In the genomic region with DNA sequence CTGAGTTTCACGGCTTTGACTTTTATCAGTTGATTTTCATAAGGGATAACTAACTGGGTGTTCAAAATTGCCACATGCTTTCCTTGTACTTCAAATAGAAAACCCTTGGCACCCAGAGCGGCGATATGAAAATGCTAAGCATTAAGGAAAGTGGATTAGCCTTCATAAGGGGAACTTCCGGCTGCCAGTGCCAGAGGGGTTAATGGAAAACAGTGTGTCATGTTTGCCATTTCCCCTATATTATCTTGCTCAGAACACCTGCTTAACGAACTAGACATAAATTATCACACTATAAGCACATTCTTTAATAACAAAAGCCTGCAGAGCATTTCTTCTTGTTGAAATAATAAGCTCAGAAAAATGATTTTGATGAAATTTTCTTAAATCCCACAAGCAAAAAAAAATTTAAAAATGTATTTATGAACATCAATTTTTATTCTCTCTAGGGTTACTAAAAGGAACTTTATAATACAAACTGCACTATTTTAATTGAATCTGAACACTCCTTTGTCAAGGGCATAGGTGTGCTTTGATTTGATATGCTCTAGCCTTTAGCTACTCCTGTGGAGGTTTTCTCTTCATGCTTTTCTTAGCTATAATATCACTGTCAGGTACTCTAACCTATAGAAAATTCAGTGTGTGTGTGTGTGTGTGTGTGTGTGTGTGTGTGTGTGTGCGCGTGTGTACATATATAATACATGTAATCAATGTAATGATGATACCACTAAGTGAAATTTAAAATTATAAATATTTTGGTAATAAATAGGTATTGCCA, we compare ENCODE assay signal across 20 mouse cellular contexts.
DNase-seq lines count a peak whose midpoint lies in the region; ATAC-seq and TF ChIP-seq lines count a peak whose summit lies in the region.
"Had no signal": no experiment of that assay in that cellular context is flagged by ENCODE, and none has a peak within 500 bp of the region (broad histone marks: within the 10 kb centered on the region; RNA-seq: fewer than 3 reads in every experiment).

No protein-coding gene starts in this region.

- H3K4me3 ChIP-seq in midbrain, embryonic 13.5 days (replicated peaks): no peak overlapping the region
- no peak overlapping the region for H3K4me3 ChIP-seq in midbrain, embryonic 11.5 days (ENCODE audit: low read depth, low read length)
- H3K4me3 ChIP-seq in MEL (ENCODE audit: control insufficient read depth in 1 of 2, insufficient read depth in 1 of 2, low read depth in 2 of 2, low read length in 2 of 2): no peak overlapping the region
- H3K4me3 ChIP-seq in midbrain, embryonic 16.5 days (ENCODE audit: low read depth, low read length): no peak overlapping the region
- H3K4me3 ChIP-seq: embryonic facial prominence, embryonic 13.5 days; forebrain, embryonic 12.5 days; gastrocnemius, adult 2 months; heart, embryonic 12.5 days; hindbrain, embryonic 12.5 days had no signal

- no peaks in the 10 kb centered on the region for H3K36me3 ChIP-seq in midbrain, embryonic 13.5 days
- no peaks in the 10 kb centered on the region for H3K36me3 ChIP-seq in midbrain, embryonic 11.5 days (ENCODE audit: control insufficient read depth, insufficient read depth, low read length)
- no peaks in the 10 kb centered on the region for H3K36me3 ChIP-seq in MEL (ENCODE audit: control insufficient read depth in 1 of 2, insufficient read depth in 2 of 2, low read length in 2 of 2)
- H3K36me3 ChIP-seq in midbrain, embryonic 16.5 days (ENCODE audit: control insufficient read depth, insufficient read depth, low read length): no peaks in the 10 kb centered on the region
- H3K36me3 ChIP-seq: embryonic facial prominence, embryonic 13.5 days; forebrain, embryonic 12.5 days; heart, embryonic 12.5 days; hindbrain, embryonic 12.5 days had no signal

- TF ChIP-seq EP300 in MEL (IDR thresholded peaks at IDR 0.05; ENCODE audit: low read depth in 1 of 2, low read length in 2 of 2): peak in 1 of 2 experiments; percentile 50; a peak in 2 of 4 replicates

- H3K27ac ChIP-seq in midbrain, embryonic 13.5 days: no peak overlapping the region
- no peak overlapping the region for H3K27ac ChIP-seq in midbrain, embryonic 11.5 days (ENCODE audit: low read depth, low read length)
- no peak overlapping the region for H3K27ac ChIP-seq in MEL (ENCODE audit: control insufficient read depth, low read depth, low read length)
- no peak overlapping the region for H3K27ac ChIP-seq in midbrain, embryonic 16.5 days (ENCODE audit: low read length)
- H3K27ac ChIP-seq: embryonic facial prominence, embryonic 13.5 days; forebrain, embryonic 12.5 days; gastrocnemius, adult 2 months; hindbrain, embryonic 12.5 days had no signal

- no peak for TF ChIP-seq CTCF in MEL (IDR thresholded peaks at IDR 0.05 in 2 of 3, conservative IDR thresholded peaks at IDR 0.05 in 1 of 3; ENCODE audit: control insufficient read depth in 1 of 3, insufficient read depth in 1 of 3, low read depth in 2 of 3, low read length in 3 of 3, poor library complexity in 1 of 3, severe bottlenecking in 1 of 3)

- no peak for TF ChIP-seq POLR2A in MEL (IDR thresholded peaks at IDR 0.05; ENCODE audit: control insufficient read depth in 1 of 2, insufficient read depth in 1 of 2, low read depth in 1 of 2, low read length in 2 of 2, poor library complexity in 1 of 2)

- no peak overlapping the region for H3K9ac ChIP-seq in midbrain, embryonic 13.5 days (replicated peaks)
- H3K9ac ChIP-seq in midbrain, embryonic 11.5 days (ENCODE audit: low read length): no peak overlapping the region
- no peak overlapping the region for H3K9ac ChIP-seq in MEL (ENCODE audit: control insufficient read depth, low read depth, low read length, poor library complexity, severe bottlenecking)
- no peak overlapping the region for H3K9ac ChIP-seq in midbrain, embryonic 16.5 days (ENCODE audit: low read depth, low read length)
- H3K9ac ChIP-seq: embryonic facial prominence, embryonic 13.5 days; forebrain, embryonic 12.5 days; heart, embryonic 12.5 days; hindbrain, embryonic 12.5 days had no signal

- no peak for DNase-seq in midbrain, embryonic 11.5 days (ENCODE audit: low spot score, missing footprints)
- DNase-seq in MEL (ENCODE audit: low read depth, low spot score): peak; percentile 7
- no peak for DNase-seq in frontal cortex, postnatal 10 days (ENCODE audit: low spot score in 2 of 2)
- no peak for DNase-seq in liver
- DNase-seq: adrenal gland, adult 8-10 months; adrenal gland, postnatal 36 days; cerebellum, adult 11-12 months; cerebellum, adult 9-10 months; cerebellum, postnatal 25 days; gastrocnemius, adult 2 months; gastrocnemius, postnatal 25 days had no signal

- ATAC-seq in midbrain, embryonic 13.5 days: peak; percentile 55; the same call in 1 of the 2 replicates
- no peak for ATAC-seq in midbrain, embryonic 11.5 days (ENCODE audit: low FRiP score)
- peak; percentile 97 for ATAC-seq in common myeloid progenitor, adult 5-6 weeks (replicated peaks; ENCODE audit: low read depth, poor library complexity, severe bottlenecking)
- ATAC-seq in midbrain, embryonic 16.5 days: peak; percentile 68
- ATAC-seq: forebrain, embryonic 16.5 days; hindbrain, embryonic 16.5 days had no signal

- no peak overlapping the region for H3K4me2 ChIP-seq in midbrain, embryonic 13.5 days (replicated peaks)
- H3K4me2 ChIP-seq in midbrain, embryonic 11.5 days: no peak overlapping the region
- no peak overlapping the region for H3K4me2 ChIP-seq in midbrain, embryonic 16.5 days (ENCODE audit: low read length)
- H3K4me2 ChIP-seq: embryonic facial prominence, embryonic 13.5 days; forebrain, embryonic 12.5 days; heart, embryonic 12.5 days; hindbrain, embryonic 12.5 days had no signal

- H3K27me3 ChIP-seq in midbrain, embryonic 13.5 days: no peaks in the 10 kb centered on the region
- H3K27me3 ChIP-seq in midbrain, embryonic 11.5 days (ENCODE audit: control insufficient read depth, insufficient read depth, low read length): no peaks in the 10 kb centered on the region
- H3K27me3 ChIP-seq in MEL (ENCODE audit: control insufficient read depth in 1 of 2, insufficient read depth in 2 of 2, low read length in 2 of 2): no peaks in the 10 kb centered on the region
- no peaks in the 10 kb centered on the region for H3K27me3 ChIP-seq in midbrain, embryonic 16.5 days (ENCODE audit: control insufficient read depth, insufficient read depth, low read depth, low read length)
- H3K27me3 ChIP-seq: embryonic facial prominence, embryonic 13.5 days; forebrain, embryonic 12.5 days; heart, embryonic 12.5 days; hindbrain, embryonic 12.5 days had no signal

- H3K79me2 ChIP-seq in MEL (ENCODE audit: control insufficient read depth, insufficient read depth, low read length, poor library complexity): no peaks in the 10 kb centered on the region

- 69% methylated on average over 7 of the region's 7 CpGs for WGBS in midbrain, embryonic 13.5 days
- WGBS in midbrain, embryonic 11.5 days: 83% methylated on average over 7 of the region's 7 CpGs
- 64% methylated on average over 7 of the region's 7 CpGs for WGBS in midbrain, embryonic 16.5 days

- no peaks in the 10 kb centered on the region for H3K9me3 ChIP-seq in midbrain, embryonic 13.5 days
- no peaks in the 10 kb centered on the region for H3K9me3 ChIP-seq in midbrain, embryonic 11.5 days (ENCODE audit: control insufficient read depth, low read length)
- H3K9me3 ChIP-seq in MEL (replicated peaks; ENCODE audit: insufficient read depth, low read length): no peaks in the 10 kb centered on the region
- no peaks in the 10 kb centered on the region for H3K9me3 ChIP-seq in midbrain, embryonic 16.5 days (replicated peaks; ENCODE audit: control insufficient read depth, low read length, poor library complexity, severe bottlenecking)
- H3K9me3 ChIP-seq: embryonic facial prominence, embryonic 13.5 days; forebrain, embryonic 12.5 days; heart, embryonic 12.5 days; hindbrain, embryonic 12.5 days had no signal

- no peak for TF ChIP-seq RAD21 in MEL (IDR thresholded peaks at IDR 0.05; ENCODE audit: low read depth, low read length)

- H3K4me1 ChIP-seq in midbrain, embryonic 13.5 days (replicated peaks): no peaks in the 10 kb centered on the region
- no peaks in the 10 kb centered on the region for H3K4me1 ChIP-seq in midbrain, embryonic 11.5 days (ENCODE audit: control insufficient read depth, insufficient read depth, low read length)
- H3K4me1 ChIP-seq in MEL (ENCODE audit: control insufficient read depth in 1 of 2, insufficient read depth in 2 of 2, low read length in 2 of 2): no peaks in the 10 kb centered on the region
- H3K4me1 ChIP-seq in midbrain, embryonic 16.5 days (ENCODE audit: control insufficient read depth, insufficient read depth, low read length): no peaks in the 10 kb centered on the region
- H3K4me1 ChIP-seq: embryonic facial prominence, embryonic 13.5 days; forebrain, embryonic 12.5 days; heart, embryonic 12.5 days; hindbrain, embryonic 12.5 days had no signal

TF ChIP-seq in MEL, 35 proteins besides CTCF, POLR2A, EP300 and RAD21:
- TF ChIP-seq GATA1 (IDR thresholded peaks at IDR 0.05; ENCODE audit: low read depth, low read length) (no peak), TBP (IDR thresholded peaks at IDR 0.05; ENCODE audit: low read depth, low read length) (no peak), TCF12 (IDR thresholded peaks at IDR 0.05; ENCODE audit: low read depth, low read length) (no peak), GABPA (IDR thresholded peaks at IDR 0.05; ENCODE audit: low read depth, low read length) (no peak), POLR2AphosphoS2 (IDR thresholded peaks at IDR 0.05; ENCODE audit: low read length) (no peak), ZKSCAN1 (IDR thresholded peaks at IDR 0.05; ENCODE audit: low read depth, low read length) (no peak), NELFE (IDR thresholded peaks at IDR 0.05; ENCODE audit: low read depth, low read length) (no peak), POLR2AphosphoS5 (IDR thresholded peaks at IDR 0.05; ENCODE audit: borderline replicate concordance, low read depth, low read length) (no peak), SIN3A (IDR thresholded peaks at IDR 0.05; ENCODE audit: low read length) (no peak), BHLHE40 (IDR thresholded peaks at IDR 0.05; ENCODE audit: borderline replicate concordance, low read depth, low read length) (no peak), E2F4 (IDR thresholded peaks at IDR 0.05; ENCODE audit: borderline replicate concordance, low read depth, low read length) (no peak), ELF1 (IDR thresholded peaks at IDR 0.05; ENCODE audit: low read depth, low read length) (no peak), MAFK (IDR thresholded peaks at IDR 0.05; ENCODE audit: borderline replicate concordance, low read depth, low read length) (no peak), CHD1 (IDR thresholded peaks at IDR 0.05; ENCODE audit: low read depth, low read length) (no peak), ETS1 (IDR thresholded peaks at IDR 0.05; ENCODE audit: low read depth, low read length) (no peak), TAL1 (IDR thresholded peaks at IDR 0.05; ENCODE audit: low read length) (no peak), KAT2A (conservative IDR thresholded peaks at IDR 0.05; ENCODE audit: low read depth, low read length) (no peak), JUND (IDR thresholded peaks at IDR 0.05; ENCODE audit: low read depth, low read length) (no peak)
